Mouse (Mus musculus): ENCODE measurements around the gene Scamp4.
"Not testable (repeated sequence)": the region's sequence is repeated elsewhere in the genome, so short reads cannot be mapped to it uniquely, and the experiment has no call there.

Scamp4 gene

GRCm38 (mm10) chr10:80578131-80578750, 24.4 kb upstream of the Scamp4 start:
- no peak for DNase-seq (ENCODE audit: extremely low read depth, low read depth, low spot score)

GRCm38 (mm10) chr10:80578911-80579310, 23.8 kb upstream of the Scamp4 start:
- DNase-seq (ENCODE audit: extremely low read depth, low read depth, low spot score), result no peak

GRCm38 (mm10) chr10:80583047-80583446, 19.6 kb upstream of the Scamp4 start:
- DNase-seq (ENCODE audit: extremely low read depth, low read depth, low spot score), result no peak

- DNase-seq (ENCODE audit: extremely low read depth, low read depth, low spot score), result no peak
Measured at GRCm38 (mm10) chr10:80584045-80584488, 18.6 kb upstream of the Scamp4 start.

GRCm38 (mm10) chr10:80584642-80585552, 17.8 kb upstream of the Scamp4 start:
- no peak for DNase-seq (ENCODE audit: extremely low read depth, low read depth, low spot score)

GRCm38 (mm10) chr10:80585581-80585980, 17.1 kb upstream of the Scamp4 start:
- DNase-seq (ENCODE audit: extremely low read depth, low read depth, low spot score), result no peak

GRCm38 (mm10) chr10:80586407-80587304, 16.0 kb upstream of the Scamp4 start:
- no peak for DNase-seq (ENCODE audit: extremely low read depth, low read depth, low spot score)

GRCm38 (mm10) chr10:80587305-80587657, 15.4 kb upstream of the Scamp4 start:
- DNase-seq (ENCODE audit: extremely low read depth, low read depth, low spot score), result no peak

GRCm38 (mm10) chr10:80589127-80589878, 13.4 kb upstream of the Scamp4 start:
- no peak for DNase-seq (ENCODE audit: extremely low read depth, low read depth, low spot score)

GRCm38 (mm10) chr10:80589879-80590854, 12.5 kb upstream of the Scamp4 start, which contains the start of gene Abhd17a:
Gene Abhd17a (minus strand): TSS chr10:80590341.
- peak; percentile 90 for DNase-seq (ENCODE audit: extremely low read depth, low read depth, low spot score)

GRCm38 (mm10) chr10:80596318-80596717, 6.4 kb upstream of the Scamp4 start:
- DNase-seq (ENCODE audit: extremely low read depth, low read depth, low spot score), result no peak

GRCm38 (mm10) chr10:80603364-80603763, 692 bp downstream of the Scamp4 start:
- no peak for DNase-seq (ENCODE audit: extremely low read depth, low read depth, low spot score)

- DNase-seq (ENCODE audit: extremely low read depth, low read depth, low spot score), result no peak
Measured at GRCm38 (mm10) chr10:80604001-80604509, 1.4 kb downstream of the Scamp4 start.

GRCm38 (mm10) chr10:80604988-80605387, 2.3 kb downstream of the Scamp4 start:
- DNase-seq (ENCODE audit: extremely low read depth, low read depth, low spot score), result no peak

- not testable (repeated sequence) for DNase-seq (ENCODE audit: extremely low read depth, low read depth, low spot score)
Measured at GRCm38 (mm10) chr10:80605721-80606120, 3.0 kb downstream of the Scamp4 start, which contains the start of gene Gm49322. Gene Gm49322 (plus strand): TSS chr10:80606021.

GRCm38 (mm10) chr10:80606306-80606705, 3.6 kb downstream of the Scamp4 start:
- no peak for DNase-seq (ENCODE audit: extremely low read depth, low read depth, low spot score)

GRCm38 (mm10) chr10:80606737-80607350, 4.2 kb downstream of the Scamp4 start:
- DNase-seq (ENCODE audit: extremely low read depth, low read depth, low spot score), result no peak

GRCm38 (mm10) chr10:80608435-80608834, 5.8 kb downstream of the Scamp4 start:
- DNase-seq (ENCODE audit: extremely low read depth, low read depth, low spot score), result no peak

Data from fat pad, adult 2 months (tissue).